Mouse (Mus musculus) small intestine, adult 2 months (tissue): ENCODE data around the gene Crhbp.

Experiments
- CTCF ChIP-seq: fragments of 200-500 bp; IDR thresholded peaks from 2 replicates; pipeline ENCODE4 v1.5.1; 2012; ENCODE audit warnings: low read depth, mild to moderate bottlenecking, control low read depth, inconsistent platforms, low read length, moderate library complexity, mixed read lengths; ENCODE audit not compliant: insufficient replicate concordance, insufficient read length; ENCODE audit errors: extremely low read depth
- POLR2A ChIP-seq: fragments of 200-500 bp; IDR thresholded peaks from 2 replicates; pipeline ENCODE4 v1.6.1; 2012; ENCODE audit warnings: low read depth, mild to moderate bottlenecking, control low read depth, inconsistent platforms, low read length, moderate library complexity

GRCm38 (mm10) chr13:95427499-95427898 is 17.2 kb downstream of the Crhbp start:
- TF ChIP-seq CTCF (no peak), POLR2A (no peak)
